Mouse (Mus musculus) C2C12 (cell line): ENCODE measurements around the gene Hfe2. TPM values are rescaled to one million over a fixed set of nuclear protein-coding genes. Genes with fewer than 3 reads are reported as not detected.

Experiments
- H3K27me3 ChIP-seq: one replicate; pipeline ENCODE4 v1.6.1; 2011; ENCODE audit not compliant: control insufficient read depth, insufficient read depth, insufficient read length
- H3K36me3 ChIP-seq: one replicate; pipeline ENCODE4 v1.6.1; 2011; ENCODE audit not compliant: control insufficient read depth, insufficient read depth
- H3K4me3 ChIP-seq: one replicate; pipeline ENCODE4 v1.5.1; 2011; ENCODE audit warnings: mild to moderate bottlenecking, control low read depth; ENCODE audit not compliant: poor library complexity, insufficient read depth, severe bottlenecking
- H3K79me2 ChIP-seq: one replicate; pipeline ENCODE4 v1.6.1; 2011; ENCODE audit not compliant: control insufficient read depth, insufficient read depth
- H3K79me3 ChIP-seq: one replicate; pipeline ENCODE4 v1.6.1; 2011; ENCODE audit warnings: low read depth, control low read depth
- H3ac ChIP-seq: one replicate; pipeline ENCODE3; 2011; ENCODE audit warnings: low read depth; ENCODE audit not compliant: control insufficient read depth, insufficient read length
- CEBPB ChIP-seq: IDR thresholded peaks from one replicate; pipeline ENCODE4 v1.6.1; 2011; ENCODE audit warnings: low read depth, mild to moderate bottlenecking, control low read depth, moderate library complexity
- CTCF ChIP-seq: IDR thresholded peaks from one replicate; pipeline ENCODE4 v1.5.1; 2011; ENCODE audit not compliant: control insufficient read depth, insufficient read depth, insufficient read length
- FOSL1 ChIP-seq: IDR thresholded peaks from one replicate; pipeline ENCODE4 v1.8.0; 2011; ENCODE audit warnings: mild to moderate bottlenecking, low read length; ENCODE audit not compliant: poor library complexity, insufficient read depth, severe bottlenecking
- MAX ChIP-seq: IDR thresholded peaks from one replicate; pipeline ENCODE4 v1.6.1; 2011; ENCODE audit warnings: mild to moderate bottlenecking, control low read depth
- MYOD1 ChIP-seq: IDR thresholded peaks from one replicate; pipeline ENCODE4 v1.6.1; 2011; ENCODE audit warnings: low read depth; ENCODE audit not compliant: control insufficient read depth, insufficient read length
- MYOG ChIP-seq: IDR thresholded peaks from one replicate; pipeline ENCODE4 v1.6.1; 2011; ENCODE audit not compliant: control insufficient read depth, insufficient read length; ENCODE audit errors: extremely low read depth
- USF1 ChIP-seq: IDR thresholded peaks from one replicate; pipeline ENCODE4 v1.6.1; 2011; ENCODE audit warnings: low read depth, mild to moderate bottlenecking, control low read depth, moderate library complexity
- polyA plus RNA-seq: library from polyadenylated mRNA; unstranded; fragments of >200 nt; fragmentation: generic; extraction: Trizol; gene quantifications from one replicate; pipeline ENCODE4 v1.2.1, GENCODE M21; 2012; ENCODE audit warnings: missing spikeins

Gene Hfe2
- polyA plus RNA-seq, 1 experiment = 0.23 TPM

DNA sequence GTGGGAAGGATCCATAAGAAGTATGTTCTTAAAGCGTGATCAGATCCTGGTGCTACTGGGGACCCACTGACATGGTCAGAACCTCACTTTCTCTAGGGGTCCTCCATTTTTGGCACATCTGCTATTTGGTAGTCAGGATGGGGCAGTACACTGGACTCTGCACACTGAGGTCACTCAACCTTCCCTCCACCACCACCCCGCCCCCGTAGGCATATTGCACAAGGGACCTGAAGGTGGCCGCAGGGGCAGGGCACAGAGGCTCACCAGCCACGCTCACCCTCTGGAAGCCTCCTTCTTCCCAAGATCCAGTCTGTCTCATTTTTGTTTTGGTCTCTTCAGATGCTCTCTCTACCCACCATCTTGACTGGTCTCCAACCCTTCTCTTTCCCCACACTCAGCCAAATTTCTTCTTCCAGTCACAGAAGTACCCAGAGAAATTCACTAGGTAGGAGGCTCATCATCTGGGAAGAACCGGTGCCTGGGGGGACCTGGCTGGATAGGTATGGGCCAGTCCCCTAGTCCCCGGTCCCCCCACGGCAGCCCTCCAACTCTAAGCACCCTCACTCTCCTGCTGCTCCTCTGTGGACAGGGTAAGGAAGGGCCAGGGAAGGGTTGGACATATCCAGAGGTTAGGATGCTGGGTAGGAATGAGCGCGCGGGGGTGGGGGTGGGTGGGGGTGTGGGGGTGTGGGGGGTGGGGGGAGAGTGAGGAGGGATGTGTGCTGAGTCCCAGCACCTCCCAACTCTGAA, 1.2 kb downstream of the Hfe2 start:
- H3K79me3 ChIP-seq = no peaks in the 10 kb centered on the region
- no peak overlapping the region for H3K4me3 ChIP-seq
- H3ac ChIP-seq = no peak overlapping the region
- peaks cover 4% of the 10 kb centered on the region for H3K27me3 ChIP-seq
- TF ChIP-seq FOSL1 = no peak
- TF ChIP-seq CEBPB = no peak
- H3K79me2 ChIP-seq = no peaks in the 10 kb centered on the region
- no peaks in the 10 kb centered on the region for H3K36me3 ChIP-seq

- Histone ChIP-seq H3ac (no peak overlapping the region), H3K79me3 (no peaks in the 10 kb centered on the region), H3K79me2 (no peaks in the 10 kb centered on the region), H3K36me3 (no peaks in the 10 kb centered on the region), H3K4me3 (no peak overlapping the region), H3K27me3 (peaks cover 4% of the 10 kb centered on the region)
- TF ChIP-seq MYOD1 = no peak
- no peak for TF ChIP-seq MYOG
- TF ChIP-seq CTCF = no peak
- no peak for TF ChIP-seq MAX
- no peak for TF ChIP-seq USF1
- no peak for TF ChIP-seq CEBPB
- no peak for TF ChIP-seq FOSL1
These were observed 2.0 kb downstream of the Hfe2 start for GRCm38 (mm10) chr3:96526864-96527542.

DNA sequence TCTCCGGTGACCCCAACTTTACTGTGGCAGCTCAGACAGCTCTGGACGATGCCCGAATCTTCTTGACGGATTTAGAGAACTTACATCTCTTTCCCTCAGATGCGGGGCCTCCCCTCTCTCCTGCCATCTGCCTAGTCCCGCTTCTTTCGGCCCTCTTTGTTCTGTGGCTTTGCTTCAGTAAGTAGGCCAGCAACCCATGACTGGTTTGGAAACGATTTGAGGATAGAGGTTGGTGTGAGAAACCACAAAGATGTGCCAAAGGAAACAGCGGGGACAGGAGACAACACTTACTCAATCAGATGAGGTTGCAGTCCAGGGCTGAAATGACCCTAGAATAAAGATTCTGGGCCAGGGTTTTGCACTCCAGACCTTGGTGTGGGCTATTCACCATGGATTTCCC, 3.5 kb downstream of the Hfe2 start:
- Histone ChIP-seq H3K27me3 (peaks cover 4% of the 10 kb centered on the region), H3K4me3 (no peak overlapping the region), H3K36me3 (no peaks in the 10 kb centered on the region), H3ac (no peak overlapping the region), H3K79me3 (no peaks in the 10 kb centered on the region), H3K79me2 (no peaks in the 10 kb centered on the region)
- TF ChIP-seq CTCF (no peak), MAX (no peak), MYOD1 (no peak), MYOG (no peak), USF1 (no peak), CEBPB (no peak), FOSL1 (no peak)

GRCm38 (mm10) chr3:96532050-96532449, 7.1 kb downstream of the Hfe2 start:
- Histone ChIP-seq H3K79me3 (no peaks in the 10 kb centered on the region), H3K27me3 (peaks cover under 1% of the 10 kb centered on the region), H3K79me2 (no peaks in the 10 kb centered on the region), H3K36me3 (no peaks in the 10 kb centered on the region), H3ac (no peak overlapping the region), H3K4me3 (no peak overlapping the region)
- TF ChIP-seq MYOG (no peak), MYOD1 (no peak), MAX (no peak), FOSL1 (no peak), USF1 (no peak), CEBPB (no peak), CTCF (no peak)

- Histone ChIP-seq H3ac (no peak overlapping the region), H3K4me3 (no peak overlapping the region), H3K79me3 (no peaks in the 10 kb centered on the region), H3K36me3 (no peaks in the 10 kb centered on the region), H3K27me3 (no peaks in the 10 kb centered on the region), H3K79me2 (no peaks in the 10 kb centered on the region)
- TF ChIP-seq CTCF = no peak
- TF ChIP-seq MAX = no peak
- no peak for TF ChIP-seq MYOG
- TF ChIP-seq FOSL1 = no peak
- no peak for TF ChIP-seq CEBPB
- TF ChIP-seq USF1 = no peak
These were observed 9.3 kb downstream of the Hfe2 start for GRCm38 (mm10) chr3:96534300-96534699.
